Mouse (Mus musculus) thymus, postnatal 10 days (tissue): ENCODE results near the gene Upf3b.
"Not testable (repeated sequence)": the region's sequence is repeated elsewhere in the genome, so short reads cannot be mapped to it uniquely, and the experiment has no call there.

ENCODE experiments used
- DNase-seq, 2 experiments: peaks; one replicate each; pipeline ENCODE4 v3.0.0; 2021; ENCODE audit warnings: low spot score in 2 of 2

The Upf3b gene

GRCm38 (mm10) chrX:37080345-37080744 lies 29.8 kb downstream of the Upf3b start:
- DNase-seq: not testable (repeated sequence)

- DNase-seq: no peak
Measured at GRCm38 (mm10) chrX:37076651-37077050, 33.5 kb downstream of the Upf3b start.

- DNase-seq: peak in 1 of 2 experiments; percentile 49
Measured at GRCm38 (mm10) chrX:37074262-37074892, 35.7 kb downstream of the Upf3b start.

- no peak for DNase-seq
Measured at GRCm38 (mm10) chrX:37068766-37069165, 41.4 kb downstream of the Upf3b start.

GRCm38 (mm10) chrX:37067299-37067698 lies 42.8 kb downstream of the Upf3b start:
- DNase-seq: no peak

GRCm38 (mm10) chrX:37063902-37064301 lies 46.2 kb downstream of the Upf3b start:
- DNase-seq: no peak

- no peak for DNase-seq
Measured at GRCm38 (mm10) chrX:37048890-37049823, 61.0 kb downstream of the Upf3b start.

GRCm38 (mm10) chrX:37048066-37048889 lies 61.8 kb downstream of the Upf3b start, which contains the start of gene Sowahd:
Gene Sowahd, plus strand, starts transcription at chrX:37048845.
- no peak for DNase-seq

GRCm38 (mm10) chrX:37042726-37043125 lies 67.4 kb downstream of the Upf3b start:
- DNase-seq: peak in 1 of 2 experiments; percentile 49
